Mouse (Mus musculus): ENCODE data around the gene Fxyd3.
A peak's percentile ranks its signal among the peaks of the same experiment; 100 is the strongest.

The Fxyd3 gene

DNA sequence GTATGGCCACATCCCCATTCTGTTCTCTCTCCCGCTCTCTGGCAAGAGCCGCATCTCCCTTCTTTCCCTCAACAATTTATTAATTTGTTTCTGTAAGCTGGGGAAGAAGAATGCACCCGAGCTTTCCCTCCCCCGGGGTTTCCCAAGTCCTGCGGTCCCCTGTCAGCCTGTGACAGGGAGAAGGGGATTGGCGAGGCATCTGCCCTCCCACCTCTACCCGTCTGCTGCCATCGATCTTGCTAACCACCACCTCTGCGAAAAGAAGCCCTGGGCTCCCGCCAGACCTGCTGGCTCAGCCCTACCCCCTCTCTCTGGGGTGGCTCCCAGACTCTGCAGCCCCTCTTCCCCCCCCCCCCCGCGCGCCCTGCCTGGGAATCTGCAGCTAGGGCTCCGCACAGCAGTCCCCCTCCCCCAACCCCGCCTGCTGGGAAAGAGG lies 26.6 kb downstream of the Fxyd3 start:
- no peak for DNase-seq (ENCODE audit: low spot score in 2 of 2)

DNA sequence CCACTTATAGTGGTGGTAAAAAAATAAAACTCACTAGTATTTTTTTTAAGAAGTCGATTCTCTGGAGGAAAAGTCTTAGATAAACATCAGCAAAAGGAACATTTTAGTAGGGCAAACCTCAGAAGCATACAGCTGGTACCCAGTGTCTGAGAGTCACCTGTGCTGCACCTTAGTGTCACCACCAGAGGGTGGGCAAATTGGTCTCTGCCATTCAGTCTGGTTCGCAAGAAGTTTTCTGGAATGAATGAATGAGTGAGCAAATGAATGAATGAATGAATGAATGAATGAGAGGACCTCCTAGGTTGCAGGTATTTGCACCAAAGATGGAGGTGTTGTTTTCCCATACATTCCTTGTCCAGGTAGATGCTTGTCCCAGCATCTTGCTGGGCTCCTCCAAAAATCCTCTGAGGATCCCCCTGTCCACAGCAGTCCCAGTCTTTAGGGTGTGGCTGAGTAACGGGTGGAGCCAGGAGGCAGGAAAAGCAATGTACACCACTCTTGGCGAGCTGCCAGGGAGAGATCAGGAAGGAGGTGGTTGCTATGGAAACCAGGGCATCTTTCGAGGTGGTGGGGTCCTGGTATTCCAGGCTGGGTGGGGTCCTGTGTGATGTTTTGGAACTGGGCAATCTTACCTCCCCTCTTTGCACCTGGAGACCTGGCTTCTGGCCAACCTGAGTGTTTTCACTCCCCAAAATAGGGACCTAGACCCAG lies 27.2 kb downstream of the Fxyd3 start:
- DNase-seq (ENCODE audit: low spot score in 2 of 2), result peak in 1 of 2 experiments; percentile 63

DNA sequence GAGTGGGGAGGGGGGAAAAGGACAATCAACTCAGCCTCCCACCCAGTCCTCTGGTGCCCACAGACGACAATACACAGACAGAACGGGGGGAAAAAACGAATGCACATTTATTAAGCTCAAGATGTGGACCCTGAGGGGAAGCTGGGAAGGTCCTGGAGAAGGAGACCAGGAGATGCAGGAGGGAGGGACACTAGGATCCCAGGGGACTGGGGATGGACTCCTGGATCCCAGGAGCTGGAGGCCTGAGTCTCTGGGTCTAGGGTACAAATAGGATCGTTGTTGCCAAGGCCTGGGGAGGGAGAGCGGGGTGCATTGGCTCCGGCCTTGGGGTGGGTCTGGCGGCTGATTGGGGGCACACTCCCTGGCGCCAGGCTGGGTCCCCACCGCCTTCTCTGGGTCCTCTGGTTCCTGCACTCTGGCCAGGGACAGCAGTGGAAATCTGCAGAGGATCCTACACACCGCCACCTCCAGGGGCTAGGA lies 34.0 kb downstream of the Fxyd3 start, which contains the start of gene Fxyd5:
TSS of gene Fxyd5 (minus strand) at position 51 of the 480 bp plus-strand sequence.
- DNase-seq (ENCODE audit: low spot score in 2 of 2), result no peak

DNA sequence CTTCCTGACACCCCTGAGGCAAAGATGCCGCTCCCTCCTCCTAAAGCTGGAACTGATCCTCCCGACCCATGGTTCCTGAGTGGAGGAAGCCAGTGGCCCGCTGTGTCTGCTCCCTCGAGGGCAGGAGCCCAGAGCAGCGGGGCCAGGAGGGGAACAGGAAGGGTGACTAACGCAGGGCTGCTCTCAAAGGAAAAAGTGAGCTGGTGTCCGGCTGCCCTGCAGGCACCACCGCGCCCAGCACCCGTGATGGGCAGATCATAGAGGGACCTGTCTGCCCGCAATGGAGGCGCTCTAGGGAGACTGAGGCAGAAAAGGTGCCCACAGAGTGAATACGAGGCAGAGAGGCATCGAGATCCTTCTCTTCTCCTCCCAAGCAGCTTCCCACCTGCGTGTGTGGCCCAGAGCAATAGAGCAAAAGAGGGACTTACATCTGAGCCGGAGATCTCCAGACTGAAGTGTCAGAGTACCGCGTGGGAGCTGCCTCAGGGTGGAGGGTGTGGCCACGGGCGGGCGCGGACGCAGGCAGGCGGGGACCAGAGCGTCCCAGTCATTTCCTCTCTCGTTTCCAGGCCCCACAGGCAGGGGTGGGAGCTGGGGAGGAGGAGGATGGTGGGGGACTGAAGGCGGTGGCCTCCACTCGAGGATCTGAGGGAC lies 34.7 kb downstream of the Fxyd3 start:
- no peak for DNase-seq (ENCODE audit: low spot score in 2 of 2)

DNA sequence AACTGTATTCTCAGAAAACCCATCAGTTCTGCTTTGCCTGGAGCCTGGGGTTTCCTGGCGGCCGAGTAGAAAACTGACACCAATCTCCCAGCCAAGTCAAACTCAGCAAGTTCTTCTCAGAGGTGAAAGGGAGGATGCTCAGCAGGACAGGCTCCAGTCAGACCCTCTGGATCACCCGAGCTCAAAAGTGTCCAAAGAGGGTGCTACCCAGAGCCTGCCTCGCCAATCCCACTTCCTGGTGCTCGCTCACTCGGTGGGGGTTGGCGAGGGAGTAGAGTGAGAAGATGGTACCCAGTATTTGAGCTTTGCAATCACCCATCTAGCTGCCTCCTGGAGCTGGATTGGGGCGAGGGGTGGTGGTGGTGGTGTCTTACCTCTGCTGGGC lies 35.5 kb downstream of the Fxyd3 start:
- no peak for DNase-seq (ENCODE audit: low spot score in 2 of 2)

DNA sequence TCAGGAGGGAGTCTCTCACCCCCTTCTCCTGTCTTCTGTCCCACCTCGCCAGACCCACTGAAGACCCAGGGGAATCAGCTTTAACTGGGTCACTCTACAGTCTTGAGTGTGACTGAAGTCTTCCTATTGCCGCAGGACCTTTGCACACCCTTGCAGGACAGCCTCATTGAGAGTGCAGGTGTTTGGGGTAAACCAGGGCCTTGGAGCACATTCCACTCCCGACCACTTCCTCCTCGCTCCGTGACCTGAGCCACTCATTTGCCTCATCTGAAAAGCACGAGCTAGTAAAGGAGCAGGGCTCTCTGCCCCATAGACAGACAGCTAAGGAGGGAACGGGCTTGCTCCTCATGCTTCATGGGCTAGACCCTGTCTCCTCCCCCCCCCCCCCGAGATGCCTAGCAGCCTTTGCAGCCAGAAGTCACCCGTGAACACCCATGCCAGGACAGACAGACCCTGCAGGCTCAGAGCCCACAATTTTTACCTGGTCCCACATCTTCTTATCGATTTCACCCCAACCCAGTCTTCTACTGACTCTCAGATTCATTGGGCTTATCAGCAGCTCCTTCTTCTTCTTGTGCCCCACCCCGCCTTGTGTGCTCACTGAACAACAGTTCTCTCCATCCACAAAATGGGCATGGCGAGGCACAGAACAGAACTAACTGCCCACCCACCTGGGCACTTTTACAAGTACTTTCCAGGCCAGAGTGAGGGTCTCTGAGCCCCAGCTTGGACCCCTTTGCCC lies 36.1 kb downstream of the Fxyd3 start:
- DNase-seq (ENCODE audit: low spot score in 2 of 2), result no peak

DNA sequence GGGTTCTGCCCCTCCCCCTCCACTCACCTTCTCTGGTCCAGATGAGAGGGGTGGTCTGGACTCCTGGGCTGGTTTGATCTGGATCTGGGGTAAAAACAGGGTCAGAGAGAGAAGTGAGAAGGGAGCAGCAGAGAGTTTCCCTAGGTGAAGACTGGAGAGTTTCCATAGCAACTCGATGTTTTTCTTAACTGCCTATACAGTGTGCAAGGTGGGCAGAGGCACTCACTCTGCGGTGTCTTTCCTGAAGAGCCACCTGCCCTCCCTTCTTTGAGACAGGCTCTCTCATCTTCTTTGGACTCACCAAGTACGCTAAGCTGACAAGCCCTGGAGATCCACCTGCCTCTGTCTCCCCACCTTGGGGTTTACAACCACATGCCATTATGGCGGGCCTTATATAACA lies 37.5 kb downstream of the Fxyd3 start:
- no peak for DNase-seq (ENCODE audit: low spot score in 2 of 2)

DNA sequence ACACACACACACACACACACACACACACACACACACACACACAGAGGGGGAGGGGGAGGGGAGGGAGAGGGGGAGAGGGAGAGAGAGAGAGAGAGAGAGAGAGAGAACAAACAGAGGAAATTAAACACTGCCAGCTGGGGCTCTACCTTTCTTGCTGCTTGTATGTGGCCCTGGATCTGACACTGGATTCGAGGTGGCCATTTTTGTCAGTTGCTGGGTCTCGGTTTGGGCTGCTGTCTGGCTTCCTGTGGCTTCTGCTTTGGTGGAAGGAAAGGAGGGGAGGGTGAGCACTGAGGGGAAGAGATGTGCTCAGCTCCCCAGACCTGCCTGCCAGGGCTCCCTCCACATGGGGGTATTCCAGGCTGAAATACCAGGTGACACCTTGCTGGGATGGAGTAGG lies 38.8 kb downstream of the Fxyd3 start:
- no peak for DNase-seq (ENCODE audit: low spot score in 2 of 2)

DNA sequence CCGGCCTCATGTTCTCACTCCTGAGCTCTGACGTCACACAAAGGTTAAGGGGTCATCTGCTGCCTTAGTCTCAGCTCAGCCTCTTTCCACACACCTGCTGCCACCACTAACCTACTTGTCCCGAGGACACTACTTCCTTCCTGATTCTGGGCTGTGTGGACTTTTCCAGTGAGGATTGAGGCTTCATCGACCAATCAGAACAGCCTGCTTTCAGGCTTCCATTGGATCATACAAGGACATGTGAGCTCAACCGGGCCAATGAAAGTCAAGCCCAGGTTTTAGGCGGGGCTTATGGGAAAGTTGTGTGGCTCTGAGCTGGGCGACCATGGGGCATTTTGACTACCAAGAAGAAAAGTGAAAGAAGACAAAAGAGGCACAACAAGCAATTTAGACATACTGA lies 39.6 kb downstream of the Fxyd3 start:
- DNase-seq (ENCODE audit: low spot score in 2 of 2), result no peak

DNA sequence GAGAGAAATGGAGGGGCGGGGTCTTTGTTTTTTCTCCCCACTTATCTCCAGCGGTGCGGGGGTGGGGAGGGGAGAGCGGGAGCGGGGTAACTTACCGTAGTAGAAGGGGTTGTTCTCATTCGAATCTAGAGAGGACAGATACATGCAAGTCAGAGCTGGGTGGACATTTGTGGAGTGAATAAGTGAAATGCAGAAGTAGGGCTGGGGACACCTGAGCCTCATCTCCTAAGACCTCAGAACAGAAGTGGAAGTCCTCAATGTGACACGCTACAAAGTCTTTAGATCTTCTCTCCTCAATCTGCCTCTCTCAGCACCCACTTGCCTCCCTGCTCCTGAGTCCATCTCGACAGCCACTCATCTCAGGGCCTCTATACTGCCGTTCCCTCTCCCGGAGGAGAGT lies 41.2 kb downstream of the Fxyd3 start:
- DNase-seq (ENCODE audit: low spot score in 2 of 2), result no peak

DNA sequence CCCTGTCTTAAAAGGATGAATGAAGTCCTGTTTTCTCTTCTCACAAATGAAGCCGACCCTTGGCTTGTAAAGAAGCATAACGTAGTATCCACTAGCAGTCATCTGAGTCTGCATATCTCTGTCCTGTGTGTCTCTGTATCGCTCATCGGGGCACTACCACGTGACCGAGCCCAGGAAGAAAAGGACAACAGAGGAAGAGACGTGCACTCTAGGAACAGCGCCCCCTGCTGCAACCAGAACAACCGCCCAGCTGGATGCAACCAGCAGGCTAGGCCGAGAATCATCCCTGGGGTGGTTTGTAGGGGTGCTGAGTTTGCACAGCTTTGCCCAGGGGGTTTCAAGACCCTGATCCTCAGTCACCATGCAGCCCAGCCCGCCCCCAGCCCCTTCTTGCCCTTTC lies 41.7 kb downstream of the Fxyd3 start:
- DNase-seq (ENCODE audit: low spot score in 2 of 2), result no peak

DNA sequence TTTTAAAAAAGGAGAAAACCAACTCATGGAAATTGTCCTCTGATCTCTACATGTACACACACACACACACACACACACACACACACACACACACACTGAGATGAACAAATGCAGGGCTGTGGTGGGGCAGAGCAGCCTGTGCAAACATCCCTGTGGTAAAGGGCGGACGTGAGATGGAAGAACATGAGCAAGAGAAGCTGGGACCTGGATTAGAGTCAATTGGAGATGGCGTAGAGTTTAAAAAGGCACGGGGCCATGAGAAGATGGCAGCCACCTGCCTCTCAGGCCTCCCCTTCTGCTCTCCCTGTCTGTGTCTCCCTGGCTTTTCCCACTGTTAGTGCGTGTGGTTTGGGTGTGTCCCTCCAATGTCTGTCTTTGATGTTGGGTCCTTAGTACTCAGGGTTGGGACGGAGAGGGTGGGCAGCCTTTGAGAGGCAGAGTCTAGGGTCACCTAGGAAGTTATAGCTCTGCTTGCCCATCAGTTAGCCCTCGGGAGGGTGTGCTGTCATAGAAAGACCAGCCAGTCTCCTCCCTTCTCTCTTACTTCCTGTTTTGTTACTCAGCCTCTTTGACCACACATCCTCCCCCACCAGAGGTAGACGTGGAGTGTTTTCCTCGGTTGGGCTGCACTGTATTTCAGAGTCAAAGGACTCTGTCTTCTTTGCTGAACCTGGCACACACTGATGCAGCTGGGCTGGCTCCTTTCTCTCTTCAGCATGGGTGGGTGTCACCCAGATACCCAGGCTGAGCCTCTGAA lies 42.9 kb downstream of the Fxyd3 start:
- DNase-seq (ENCODE audit: low spot score in 2 of 2), result no peak

DNA sequence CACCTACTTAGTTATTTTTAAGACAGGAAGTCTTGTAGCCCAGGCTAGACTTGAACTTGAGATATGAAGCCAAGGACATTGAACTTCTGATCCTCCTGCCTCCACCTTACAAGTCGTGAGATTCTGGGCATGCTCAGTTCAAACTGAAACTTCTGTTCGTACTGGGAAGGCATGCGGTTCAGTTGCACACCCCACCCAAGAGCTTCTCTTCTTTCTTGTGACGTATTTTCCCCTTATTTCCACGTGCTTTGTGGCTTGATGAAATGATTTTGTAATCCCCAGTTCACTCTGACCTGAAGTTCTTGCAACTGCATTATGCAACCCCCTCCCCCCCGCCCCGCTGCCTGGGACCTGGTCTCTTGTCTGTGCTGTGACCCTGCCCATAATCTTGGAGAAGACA lies 44.8 kb downstream of the Fxyd3 start:
- DNase-seq (ENCODE audit: low spot score in 2 of 2), result no peak

DNA sequence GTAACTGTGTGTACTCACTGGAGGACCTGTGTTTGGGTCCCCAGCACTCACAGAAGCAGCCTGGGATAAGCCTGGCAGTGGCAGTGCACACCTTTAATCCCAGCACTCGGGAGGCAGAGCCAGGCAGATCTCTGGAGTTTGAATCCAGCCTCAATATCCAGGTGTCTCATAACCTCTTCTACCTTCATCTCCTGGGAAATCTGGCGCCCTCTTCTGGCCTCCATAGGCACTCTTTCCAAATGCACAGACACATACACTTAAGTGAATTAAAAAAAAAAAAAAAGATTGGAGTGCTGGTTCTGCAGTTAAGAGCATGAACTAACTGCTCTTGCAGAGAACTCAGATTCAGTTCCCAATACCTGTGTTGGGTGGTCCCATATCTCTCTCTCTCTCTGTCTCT lies 45.8 kb downstream of the Fxyd3 start:
- DNase-seq (ENCODE audit: low spot score in 2 of 2), result no peak

DNA sequence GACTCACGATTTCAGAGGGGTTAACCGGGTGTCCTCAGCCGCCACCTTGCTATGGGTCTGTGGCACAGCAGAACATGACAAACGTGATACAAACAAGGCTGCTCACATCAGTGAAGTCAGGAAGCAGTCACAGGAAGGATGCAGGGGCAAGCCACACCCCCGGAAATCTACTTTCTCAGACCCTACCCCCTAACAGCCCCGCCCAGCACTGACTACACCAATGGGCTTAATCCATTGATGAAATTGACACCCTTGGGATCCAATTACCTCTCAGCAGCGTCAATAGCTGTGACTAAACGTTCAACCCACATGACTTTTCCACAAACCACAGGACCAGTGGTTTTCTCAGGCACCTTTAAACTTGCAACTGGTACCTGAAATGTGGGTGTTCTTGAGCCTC lies 47.9 kb downstream of the Fxyd3 start:
- DNase-seq (ENCODE audit: low spot score in 2 of 2), result no peak

Data from cerebellum, postnatal 4 days (tissue).